Mouse (Mus musculus): ENCODE data around the gene Ccdc33. TPM values are rescaled to one million over a fixed set of nuclear protein-coding genes. Genes with fewer than 3 reads are reported as not detected.

Gene Ccdc33
- total and polyA plus RNA-seq, 3 experiments: 1.3 TPM; not detected in 2

DNA sequence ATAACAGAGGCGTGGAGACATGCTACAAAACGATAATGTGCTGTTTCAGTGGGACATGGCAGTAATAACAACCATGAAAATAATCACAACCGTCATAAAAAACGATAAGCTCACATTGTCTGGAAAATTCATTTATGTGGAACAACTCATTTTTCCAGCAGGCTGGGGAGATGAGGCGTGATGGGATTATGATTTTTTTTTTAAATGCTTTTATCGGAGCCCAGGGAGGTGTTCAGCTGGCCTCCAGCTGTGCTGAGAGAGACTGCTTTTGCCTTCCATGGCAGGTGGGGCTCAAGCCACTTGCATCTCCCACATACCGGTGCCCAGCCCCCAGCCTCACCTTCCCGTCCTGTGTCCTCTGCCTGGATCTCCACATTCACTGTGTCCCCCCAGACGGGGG, 32.4 kb downstream of the Ccdc33 start:
- intact Hi-C loops (cut with DNase I): no loop called here
- Histone ChIP-seq H3K4me1 (ENCODE audit: control insufficient read depth, insufficient read depth, low read length) (peaks cover 2% of the 10 kb centered on the region), H3K27me3 (ENCODE audit: control insufficient read depth, insufficient read depth, low read length) (no peaks in the 10 kb centered on the region), H3K36me3 (ENCODE audit: control insufficient read depth, insufficient read depth, low read length) (no peaks in the 10 kb centered on the region), H3K27ac (no peak overlapping the region), H3K79me2 (replicated peaks; ENCODE audit: control insufficient read depth, insufficient read depth, low read length) (no peaks in the 10 kb centered on the region), H3K9ac (ENCODE audit: low read depth, low read length) (no peak overlapping the region), H3K4me3 (no peak overlapping the region)
- TF ChIP-seq CTCF (IDR thresholded peaks at IDR 0.05) (no peak), EP300 (IDR thresholded peaks at IDR 0.05; ENCODE audit: insufficient read depth, low read depth, low read length) (no peak)
- WGBS: 41% methylated on average over 9 of the region's 9 CpGs
- no peak for DNase-seq

GRCm38 (mm10) chr9:58085074-58085473, 33.5 kb downstream of the Ccdc33 start:
- Histone ChIP-seq H3K9ac (ENCODE audit: low read depth, low read length) (no peak overlapping the region), H3K4me1 (ENCODE audit: control insufficient read depth, insufficient read depth, low read length) (peaks cover 1% of the 10 kb centered on the region; the same call in 1 of the 2 replicates), H3K36me3 (ENCODE audit: control insufficient read depth, insufficient read depth, low read length) (no peaks in the 10 kb centered on the region), H3K27me3 (ENCODE audit: control insufficient read depth, insufficient read depth, low read length) (no peaks in the 10 kb centered on the region), H3K27ac (no peak overlapping the region), H3K4me3 (no peak overlapping the region), H3K79me2 (replicated peaks; ENCODE audit: control insufficient read depth, insufficient read depth, low read length) (no peaks in the 10 kb centered on the region)
- TF ChIP-seq EP300 (IDR thresholded peaks at IDR 0.05; ENCODE audit: insufficient read depth, low read depth, low read length) (no peak), POLR2A (IDR thresholded peaks at IDR 0.05; ENCODE audit: insufficient read depth, low read depth, low read length) (no peak), CTCF (IDR thresholded peaks at IDR 0.05) (no peak)
- intact Hi-C loops (cut with DNase I): no loop called here
- DNase-seq: no peak
- WGBS: 15% methylated on average over 2 of the region's 2 CpGs

DNA sequence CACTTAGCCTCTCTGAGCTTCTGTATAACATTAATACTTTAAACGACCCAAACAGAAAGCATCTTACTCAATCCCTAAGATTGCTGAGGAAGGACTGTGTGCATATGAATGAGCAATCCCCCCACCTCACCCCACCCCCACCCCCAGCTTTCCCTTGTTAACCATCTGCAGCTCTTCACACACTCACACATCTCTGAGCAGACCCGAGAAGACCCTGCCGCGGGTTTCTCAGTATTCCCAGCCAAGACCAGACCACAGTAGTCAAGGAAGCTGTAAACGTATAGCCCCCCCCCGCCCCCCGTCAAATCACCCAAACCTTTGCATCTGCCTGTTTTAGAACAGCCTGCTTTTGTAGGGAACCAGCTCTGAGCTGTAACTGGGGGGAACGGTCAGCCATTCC, 34.0 kb downstream of the Ccdc33 start:
- Histone ChIP-seq H3K79me2 (replicated peaks; ENCODE audit: control insufficient read depth, insufficient read depth, low read length) (no peaks in the 10 kb centered on the region), H3K27ac (no peak overlapping the region), H3K4me3 (no peak overlapping the region), H3K9ac (ENCODE audit: low read depth, low read length) (no peak overlapping the region), H3K27me3 (ENCODE audit: control insufficient read depth, insufficient read depth, low read length) (no peaks in the 10 kb centered on the region), H3K36me3 (ENCODE audit: control insufficient read depth, insufficient read depth, low read length) (no peaks in the 10 kb centered on the region), H3K4me1 (ENCODE audit: control insufficient read depth, insufficient read depth, low read length) (peaks cover 1% of the 10 kb centered on the region; the same call in 1 of the 2 replicates)
- TF ChIP-seq CTCF (IDR thresholded peaks at IDR 0.05) (no peak), POLR2A (IDR thresholded peaks at IDR 0.05; ENCODE audit: insufficient read depth, low read depth, low read length) (no peak), EP300 (IDR thresholded peaks at IDR 0.05; ENCODE audit: insufficient read depth, low read depth, low read length) (no peak)
- intact Hi-C loops (cut with DNase I): no loop called here
- WGBS: 16% methylated on average over 8 of the region's 8 CpGs
- DNase-seq: no peak

- no peak overlapping the region for H3K4me3 ChIP-seq
- H3K36me3 ChIP-seq (ENCODE audit: control insufficient read depth, insufficient read depth, low read length): no peaks in the 10 kb centered on the region
- H3K79me2 ChIP-seq (replicated peaks; ENCODE audit: control insufficient read depth, insufficient read depth, low read length): no peaks in the 10 kb centered on the region
- H3K4me1 ChIP-seq (ENCODE audit: control insufficient read depth, insufficient read depth, low read length): no peaks in the 10 kb centered on the region
- H3K9ac ChIP-seq (ENCODE audit: low read depth, low read length): no peak overlapping the region
- no peaks in the 10 kb centered on the region; the same call in 1 of the 2 replicates for H3K27me3 ChIP-seq (ENCODE audit: control insufficient read depth, insufficient read depth, low read length)
- no peak overlapping the region for H3K27ac ChIP-seq
- no peak for TF ChIP-seq EP300 (IDR thresholded peaks at IDR 0.05; ENCODE audit: insufficient read depth, low read depth, low read length)
- TF ChIP-seq CTCF (IDR thresholded peaks at IDR 0.05): no peak
- no peak for TF ChIP-seq POLR2A (IDR thresholded peaks at IDR 0.05; ENCODE audit: insufficient read depth, low read depth, low read length)
- DNase-seq: no peak
- intact Hi-C loops (cut with DNase I): no loop called here
- 46% methylated on average over 3 of the region's 3 CpGs for WGBS
These were observed 44.1 kb downstream of the Ccdc33 start for GRCm38 (mm10) chr9:58074561-58074960.

DNA sequence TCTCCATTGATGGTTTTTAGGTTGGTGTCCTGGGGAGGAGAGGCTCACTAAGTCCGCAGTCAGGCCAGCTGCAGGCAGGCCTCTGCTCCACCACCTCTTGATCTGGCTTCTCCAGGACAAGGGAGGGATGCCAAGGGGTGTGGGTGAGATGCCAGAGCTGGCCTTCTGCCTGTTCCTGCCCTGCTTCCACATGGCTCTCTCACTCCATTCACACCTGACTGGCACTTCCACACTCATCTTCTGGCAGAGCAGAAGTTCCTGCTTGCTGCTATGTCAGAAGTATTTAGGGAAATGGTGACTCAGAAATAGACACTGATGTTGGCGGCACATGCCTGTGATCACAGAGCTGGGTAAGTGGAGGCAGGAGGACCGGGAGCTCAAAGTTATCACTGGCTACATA, 51.1 kb downstream of the Ccdc33 start:
- Histone ChIP-seq H3K4me3 (no peak overlapping the region), H3K79me2 (replicated peaks; ENCODE audit: control insufficient read depth, insufficient read depth, low read length) (no peaks in the 10 kb centered on the region), H3K36me3 (ENCODE audit: control insufficient read depth, insufficient read depth, low read length) (no peaks in the 10 kb centered on the region), H3K27me3 (ENCODE audit: control insufficient read depth, insufficient read depth, low read length) (peaks cover 3% of the 10 kb centered on the region; the same call in 1 of the 2 replicates), H3K27ac (no peak overlapping the region), H3K9ac (ENCODE audit: low read depth, low read length) (no peak overlapping the region), H3K4me1 (ENCODE audit: control insufficient read depth, insufficient read depth, low read length) (no peaks in the 10 kb centered on the region; the same call in 1 of the 2 replicates)
- DNase-seq: peak in 1 of 2 experiments; percentile 36
- WGBS: 60% methylated on average over 3 of the region's 3 CpGs
- TF ChIP-seq CTCF (IDR thresholded peaks at IDR 0.05) (no peak), EP300 (IDR thresholded peaks at IDR 0.05; ENCODE audit: insufficient read depth, low read depth, low read length) (no peak), POLR2A (IDR thresholded peaks at IDR 0.05; ENCODE audit: insufficient read depth, low read depth, low read length) (no peak)
- intact Hi-C loops (cut with DNase I): no loop called here

GRCm38 (mm10) chr9:58066731-58067095, 51.9 kb downstream of the Ccdc33 start:
- Histone ChIP-seq H3K79me2 (replicated peaks; ENCODE audit: control insufficient read depth, insufficient read depth, low read length) (no peaks in the 10 kb centered on the region), H3K4me1 (ENCODE audit: control insufficient read depth, insufficient read depth, low read length) (no peaks in the 10 kb centered on the region; the same call in 1 of the 2 replicates), H3K27me3 (ENCODE audit: control insufficient read depth, insufficient read depth, low read length) (peaks cover 3% of the 10 kb centered on the region; the same call in 1 of the 2 replicates), H3K4me3 (no peak overlapping the region), H3K27ac (no peak overlapping the region), H3K9ac (ENCODE audit: low read depth, low read length) (no peak overlapping the region), H3K36me3 (ENCODE audit: control insufficient read depth, insufficient read depth, low read length) (no peaks in the 10 kb centered on the region)
- no peak for DNase-seq
- WGBS: 58% methylated on average over 6 of the region's 6 CpGs
- TF ChIP-seq EP300 (IDR thresholded peaks at IDR 0.05; ENCODE audit: insufficient read depth, low read depth, low read length) (no peak), POLR2A (IDR thresholded peaks at IDR 0.05; ENCODE audit: insufficient read depth, low read depth, low read length) (no peak), CTCF (IDR thresholded peaks at IDR 0.05) (no peak)
- intact Hi-C loops (cut with DNase I): no loop called here

Data from heart, adult 2 months (tissue).